Mouse (Mus musculus) MEL (cell line): Measurements from ENCODE around the gene Tmem202. TPM values are rescaled to one million over a fixed set of nuclear protein-coding genes. Genes with fewer than 3 reads are reported as not detected.
A peak's percentile ranks its signal among the peaks of the same experiment; 100 is the strongest.

Experiments
- DNase-seq: peaks from one replicate; pipeline ENCODE4 v3.0.0; 2011; ENCODE audit warnings: low read depth, low spot score
- H3K27ac ChIP-seq: 2 replicates; pipeline ENCODE4 v1.5.1; 2012; ENCODE audit warnings: low read depth, mild to moderate bottlenecking, control low read depth, low read length, moderate library complexity; ENCODE audit not compliant: control insufficient read depth
- H3K27me3 ChIP-seq, 2 experiments: fragments of 150-350 bp in 1 of 2; sonication (generic) in 1 of 2; 2 replicates each; pipeline ENCODE4 v1.6.1; 2012; ENCODE audit warnings: low read length in 2 of 2, mild to moderate bottlenecking in 2 of 2, improper control_type of control experiment in 1 of 2, moderate library complexity in 1 of 2; ENCODE audit not compliant: insufficient read depth in 2 of 2, control insufficient read depth in 1 of 2
- H3K36me3 ChIP-seq, 2 experiments: 2 replicates each; pipeline ENCODE4 v1.6.1; 2012 to 2014; ENCODE audit warnings: low read length in 2 of 2, improper control_type of control experiment in 1 of 2, inconsistent platforms in 1 of 2, mild to moderate bottlenecking in 1 of 2; ENCODE audit not compliant: insufficient read depth in 2 of 2, control insufficient read depth in 1 of 2
- H3K4me1 ChIP-seq, 2 experiments: fragments of 150-350 bp in 1 of 2; sonication (generic) in 1 of 2; 2 replicates each; pipeline ENCODE4 v1.6.1; 2012; ENCODE audit warnings: low read length in 2 of 2, improper control_type of control experiment in 1 of 2, mild to moderate bottlenecking in 1 of 2; ENCODE audit not compliant: insufficient read depth in 2 of 2, control insufficient read depth in 1 of 2
- H3K4me3 ChIP-seq, 2 experiments: fragments of 150-350 bp in 1 of 2; sonication (generic) in 1 of 2; 2 replicates each; pipeline ENCODE4 v1.5.1; 2012; ENCODE audit warnings: low read depth in 2 of 2, low read length in 2 of 2, mild to moderate bottlenecking in 2 of 2, moderate library complexity in 2 of 2, control low read depth in 1 of 2, improper control_type of control experiment in 1 of 2; ENCODE audit not compliant: control insufficient read depth in 1 of 2, insufficient read depth in 1 of 2
- H3K79me2 ChIP-seq: 2 replicates; pipeline ENCODE4 v1.6.1; 2012; ENCODE audit warnings: mild to moderate bottlenecking, low read length, moderate library complexity; ENCODE audit not compliant: control insufficient read depth, poor library complexity, insufficient read depth
- H3K9ac ChIP-seq: 2 replicates; pipeline ENCODE4 v1.6.1; 2012; ENCODE audit warnings: low read depth, mild to moderate bottlenecking, control low read depth, low read length, moderate library complexity; ENCODE audit not compliant: control insufficient read depth, poor library complexity, severe bottlenecking
- H3K9me3 ChIP-seq: fragments of 150-350 bp; sonication (generic); replicated peaks from 2 replicates; pipeline ENCODE4 v1.6.1; 2012; ENCODE audit warnings: mild to moderate bottlenecking, low read length, improper control_type of control experiment, moderate library complexity; ENCODE audit not compliant: insufficient read depth
- BHLHE40 ChIP-seq: IDR thresholded peaks from 2 replicates; pipeline ENCODE4 v1.6.1; 2012; ENCODE audit warnings: low read depth, mild to moderate bottlenecking, inconsistent platforms, low read length, improper control_type of control experiment, borderline replicate concordance
- CHD1 ChIP-seq: IDR thresholded peaks from 2 replicates; pipeline ENCODE4 v1.6.1; 2012; ENCODE audit warnings: low read depth, mild to moderate bottlenecking, inconsistent platforms, low read length, improper control_type of control experiment
- CHD2 ChIP-seq: IDR thresholded peaks from 2 replicates; pipeline ENCODE4 v1.6.1; 2011; ENCODE audit warnings: low read length, improper control_type of control experiment
- CTCF ChIP-seq, 3 experiments: IDR thresholded peaks in 2 of 3; conservative IDR thresholded peaks in 1 of 3; 2 replicates each; pipeline ENCODE4 v1.5.1; 2011 to 2012; ENCODE audit warnings: low read length in 3 of 3, low read depth in 2 of 3, mild to moderate bottlenecking in 2 of 3, improper control_type of control experiment in 1 of 3, inconsistent platforms in 1 of 3, mixed read lengths in 1 of 3, moderate library complexity in 1 of 3; ENCODE audit not compliant: control insufficient read depth in 1 of 3, insufficient read depth in 1 of 3, poor library complexity in 1 of 3, severe bottlenecking in 1 of 3
- ELF1 ChIP-seq: IDR thresholded peaks from 2 replicates; pipeline ENCODE4 v1.6.1; 2014; ENCODE audit warnings: low read depth, mild to moderate bottlenecking, inconsistent platforms, low read length, improper control_type of control experiment, moderate library complexity
- EP300 ChIP-seq, 2 experiments: IDR thresholded peaks; 2 replicates each; pipeline ENCODE4 v1.6.1; 2011; ENCODE audit warnings: improper control_type of control experiment in 2 of 2, low read length in 2 of 2, low read depth in 1 of 2, mild to moderate bottlenecking in 1 of 2
- ETS1 ChIP-seq: IDR thresholded peaks from 2 replicates; pipeline ENCODE4 v1.6.1; 2012; ENCODE audit warnings: low read depth, mild to moderate bottlenecking, inconsistent platforms, low read length, improper control_type of control experiment, moderate library complexity
- GABPA ChIP-seq: IDR thresholded peaks from 2 replicates; pipeline ENCODE4 v1.6.1; 2012; ENCODE audit warnings: low read depth, mild to moderate bottlenecking, inconsistent platforms, low read length, improper control_type of control experiment, moderate library complexity
- GATA1 ChIP-seq: IDR thresholded peaks from 2 replicates; pipeline ENCODE4 v1.6.1; 2011; ENCODE audit warnings: low read depth, low read length, improper control_type of control experiment
- HCFC1 ChIP-seq: IDR thresholded peaks from 2 replicates; pipeline ENCODE4 v1.6.1; 2012; ENCODE audit warnings: low read depth, mild to moderate bottlenecking, inconsistent platforms, low read length, improper control_type of control experiment, moderate library complexity
- JUND ChIP-seq: IDR thresholded peaks from 2 replicates; pipeline ENCODE4 v1.6.1; 2011; ENCODE audit warnings: low read depth, mild to moderate bottlenecking, improper control_type of control experiment, low read length
- KAT2A ChIP-seq: conservative IDR thresholded peaks from 2 replicates; pipeline ENCODE4 v1.6.1; 2012; ENCODE audit warnings: low read depth, low read length, improper control_type of control experiment, inconsistent platforms
- MAFK ChIP-seq: IDR thresholded peaks from 2 replicates; pipeline ENCODE4 v1.6.1; 2011; ENCODE audit warnings: low read depth, mild to moderate bottlenecking, low read length, improper control_type of control experiment, borderline replicate concordance
- MAX ChIP-seq: IDR thresholded peaks from 2 replicates; pipeline ENCODE4 v1.6.1; 2011; ENCODE audit warnings: low read length, improper control_type of control experiment
- MAZ ChIP-seq: IDR thresholded peaks from 2 replicates; pipeline ENCODE4 v1.6.1; 2012; ENCODE audit warnings: low read depth, mild to moderate bottlenecking, inconsistent platforms, low read length, improper control_type of control experiment
- MEF2A ChIP-seq: IDR thresholded peaks from 2 replicates; pipeline ENCODE4 v1.6.1; 2014; ENCODE audit warnings: low read depth, mild to moderate bottlenecking, inconsistent platforms, low read length, improper control_type of control experiment; ENCODE audit not compliant: poor library complexity, insufficient replicate concordance, severe bottlenecking; ENCODE audit errors: extremely low read depth
- MYB ChIP-seq: IDR thresholded peaks from 2 replicates; pipeline ENCODE4 v1.6.1; 2011; ENCODE audit warnings: mild to moderate bottlenecking, low read depth, low read length, improper control_type of control experiment
- MYC ChIP-seq: IDR thresholded peaks from 2 replicates; pipeline ENCODE4 v1.6.1; 2011; ENCODE audit warnings: low read depth, mild to moderate bottlenecking, low read length, improper control_type of control experiment, moderate library complexity
- NELFE ChIP-seq: IDR thresholded peaks from 2 replicates; pipeline ENCODE4 v1.6.1; 2011; ENCODE audit warnings: low read depth, low read length, improper control_type of control experiment
- NRF1 ChIP-seq: IDR thresholded peaks from 2 replicates; pipeline ENCODE4 v1.6.1; 2014; ENCODE audit warnings: low read depth, mild to moderate bottlenecking, inconsistent platforms, low read length, improper control_type of control experiment, moderate library complexity; ENCODE audit not compliant: poor library complexity, insufficient read depth, severe bottlenecking
- POLR2A ChIP-seq, 2 experiments: IDR thresholded peaks; 2 replicates each; pipeline ENCODE4 v1.6.1; 2011 to 2012; ENCODE audit warnings: low read length in 2 of 2, mild to moderate bottlenecking in 2 of 2, control low read depth in 1 of 2, improper control_type of control experiment in 1 of 2, low read depth in 1 of 2, moderate library complexity in 1 of 2; ENCODE audit not compliant: control insufficient read depth in 1 of 2, insufficient read depth in 1 of 2, poor library complexity in 1 of 2
- POLR2AphosphoS2 ChIP-seq: IDR thresholded peaks from 2 replicates; pipeline ENCODE4 v1.6.1; 2011; ENCODE audit warnings: low read length, improper control_type of control experiment
- RAD21 ChIP-seq: IDR thresholded peaks from 2 replicates; pipeline ENCODE4 v1.6.1; 2011; ENCODE audit warnings: mild to moderate bottlenecking, low read depth, low read length, improper control_type of control experiment
- RCOR1 ChIP-seq: IDR thresholded peaks from 2 replicates; pipeline ENCODE4 v1.6.1; 2012; ENCODE audit warnings: low read depth, mild to moderate bottlenecking, inconsistent platforms, low read length, improper control_type of control experiment
- SIN3A ChIP-seq: IDR thresholded peaks from 2 replicates; pipeline ENCODE4 v1.6.1; 2012; ENCODE audit warnings: low read length, improper control_type of control experiment, inconsistent platforms
- SMC3 ChIP-seq: IDR thresholded peaks from 2 replicates; pipeline ENCODE4 v1.6.1; 2011; ENCODE audit warnings: low read depth, low read length, improper control_type of control experiment
- TAL1 ChIP-seq: IDR thresholded peaks from 2 replicates; pipeline ENCODE4 v1.6.1; 2012; ENCODE audit warnings: mild to moderate bottlenecking, inconsistent platforms, low read length, moderate library complexity, mixed read lengths
- TBP ChIP-seq: IDR thresholded peaks from 2 replicates; pipeline ENCODE4 v1.8.0; 2011; ENCODE audit warnings: low read depth, low read length, improper control_type of control experiment
- TCF12 ChIP-seq: IDR thresholded peaks from 2 replicates; pipeline ENCODE4 v1.6.1; 2014; ENCODE audit warnings: low read depth, mild to moderate bottlenecking, inconsistent platforms, low read length, improper control_type of control experiment, moderate library complexity
- UBTF ChIP-seq: IDR thresholded peaks from 2 replicates; pipeline ENCODE4 v1.6.1; 2012; ENCODE audit warnings: low read depth, mild to moderate bottlenecking, inconsistent platforms, low read length, improper control_type of control experiment, moderate library complexity, borderline replicate concordance; ENCODE audit not compliant: insufficient read depth
- USF1 ChIP-seq: IDR thresholded peaks from 2 replicates; pipeline ENCODE4 v1.6.1; 2014; ENCODE audit warnings: low read depth, mild to moderate bottlenecking, inconsistent platforms, low read length, improper control_type of control experiment, moderate library complexity
- ZC3H11A ChIP-seq: IDR thresholded peaks from 2 replicates; pipeline ENCODE4 v1.6.1; 2012; ENCODE audit warnings: low read depth, mild to moderate bottlenecking, inconsistent platforms, low read length, improper control_type of control experiment
- ZKSCAN1 ChIP-seq: IDR thresholded peaks from 2 replicates; pipeline ENCODE4 v1.6.1; 2012; ENCODE audit warnings: low read depth, mild to moderate bottlenecking, inconsistent platforms, low read length, improper control_type of control experiment, moderate library complexity
- ZMIZ1 ChIP-seq: IDR thresholded peaks from 2 replicates; pipeline ENCODE4 v1.6.1; 2012; ENCODE audit warnings: low read depth, mild to moderate bottlenecking, inconsistent platforms, low read length, improper control_type of control experiment, moderate library complexity
- ZNF384 ChIP-seq: IDR thresholded peaks from 2 replicates; pipeline ENCODE4 v1.6.1; 2012; ENCODE audit warnings: low read depth, mild to moderate bottlenecking, inconsistent platforms, low read length, improper control_type of control experiment
- polyA plus RNA-seq, 2 experiments: library from polyadenylated mRNA; stranded (reverse) in 1 of 2; unstranded in 1 of 2; fragments of >175 nt in 1 of 2; fragments of >200 nt in 1 of 2; gene quantifications; 2 replicates each; pipeline versions ENCODE4 v1.2.1 to v1.2.4; 2012; ENCODE audit warnings: low replicate concordance in 2 of 2, low read depth in 1 of 2; ENCODE audit not compliant: insufficient read length in 2 of 2, insufficient read depth in 1 of 2, missing spikeins in 1 of 2
- total RNA-seq: library from RNA; depleted of rRNA; stranded (reverse); fragments of 300-350 nt; gene quantifications from 2 replicates; pipeline ENCODE4 v1.2.3, GENCODE M21; 2012; rRNA removed

Gene Tmem202
- total RNA-seq (0.23 and 0.50 TPM in 2 replicates), polyA plus RNA-seq (not detected)

DNA sequence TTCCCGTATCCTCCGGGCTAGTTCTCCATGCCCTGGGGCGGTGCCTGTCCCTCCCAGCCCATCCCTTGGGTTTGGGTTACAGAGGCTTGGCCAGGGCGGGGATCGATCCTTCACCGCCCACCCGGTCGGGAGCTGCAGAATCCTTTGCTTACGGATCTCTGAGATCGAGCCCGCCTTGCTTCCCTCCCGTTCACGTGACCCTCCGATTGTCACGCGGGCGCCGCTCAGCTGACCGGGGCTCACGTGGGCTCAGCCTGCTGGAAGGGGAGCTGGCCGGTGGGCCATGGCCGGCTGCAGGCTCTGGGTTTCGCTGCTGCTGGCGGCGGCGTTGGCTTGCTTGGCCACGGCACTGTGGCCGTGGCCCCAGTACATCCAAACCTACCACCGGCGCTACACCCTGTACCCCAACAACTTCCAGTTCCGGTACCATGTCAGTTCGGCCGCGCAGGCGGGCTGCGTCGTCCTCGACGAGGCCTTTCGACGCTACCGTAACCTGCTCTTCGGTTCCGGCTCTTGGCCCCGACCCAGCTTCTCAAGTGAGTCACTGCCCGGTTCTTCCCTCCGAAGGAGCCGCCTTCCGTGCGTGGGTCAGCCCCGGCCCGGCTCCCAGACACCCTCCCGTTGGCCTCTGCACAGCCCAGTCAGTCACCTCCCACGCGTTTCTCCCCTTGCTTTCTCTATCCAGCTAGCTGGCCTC lies at the start of gene Tmem202, which contains the start of gene Hexa:
Gene Tmem202 (minus strand): TSS at position 407 of the 697 bp plus-strand sequence.
Gene Hexa (plus strand): TSS at position 100 of the 697 bp plus-strand sequence.
- DNase-seq: peak; percentile 89
- H3K27ac ChIP-seq: peak within 1 kb of the TSS; percentile 70
- peaks cover 0 to 24% of the 10 kb centered on the region in 2 experiments; a peak in 2 of 4 replicates for H3K36me3 ChIP-seq
- TF ChIP-seq SIN3A (peak; percentile 98), POLR2A (IDR thresholded peaks at IDR 0.05; ENCODE audit: control insufficient read depth in 1 of 2, insufficient read depth in 1 of 2, low read depth in 1 of 2, low read length in 2 of 2, poor library complexity in 1 of 2) (peak; percentile 78 to 80), TBP (0 out of 2 replicates have a peak, but pooled peaks have one; percentile 13), ETS1 (peak; percentile 90), GABPA (no peak), NRF1 (peak; percentile 54; the same call in 1 of the 2 replicates), MAZ (peak; percentile 74), MEF2A (no peak), ZC3H11A (no peak), RCOR1 (peak; percentile 7; the same call in 1 of the 2 replicates), HCFC1 (peak; percentile 81), RAD21 (no peak), MAX (peak; percentile 96), BHLHE40 (peak; percentile 96), ZNF384 (no peak), EP300 (IDR thresholded peaks at IDR 0.05; ENCODE audit: low read depth in 1 of 2, low read length in 2 of 2) (peak in 1 of 2 experiments; percentile 33; a peak in 1 of 4 replicates), MYC (peak; percentile 82), ELF1 (peak; percentile 62), MAFK (no peak), UBTF (no peak), CTCF (IDR thresholded peaks at IDR 0.05 in 2 of 3, conservative IDR thresholded peaks at IDR 0.05 in 1 of 3; ENCODE audit: control insufficient read depth in 1 of 3, insufficient read depth in 1 of 3, low read depth in 2 of 3, low read length in 3 of 3, poor library complexity in 1 of 3, severe bottlenecking in 1 of 3) (no peak), USF1 (peak; percentile 100), CHD2 (no peak), KAT2A (no peak; the same call in 1 of the 2 replicates), SMC3 (no peak), ZMIZ1 (peak; percentile 73; the same call in 1 of the 2 replicates), TAL1 (no peak), MYB (no peak), TCF12 (peak; percentile 42; the same call in 1 of the 2 replicates), NELFE (peak; percentile 84), POLR2AphosphoS2 (peak; percentile 69; the same call in 1 of the 2 replicates), CHD1 (no peak), JUND (no peak), GATA1 (no peak), ZKSCAN1 (no peak)

More for the DNA sequence above, at the start of gene Tmem202, which contains the start of gene Hexa:
- peaks cover 10 to 39% of the 10 kb centered on the region in 2 experiments for H3K4me1 ChIP-seq
- peak within 1 kb of the TSS; percentile 84 for H3K9ac ChIP-seq
- no peaks in the 10 kb centered on the region for H3K27me3 ChIP-seq
- no peaks in the 10 kb centered on the region for H3K9me3 ChIP-seq
- peak within 1 kb of the TSS; percentile 65 to 75 for H3K4me3 ChIP-seq
- peaks cover 28% of the 10 kb centered on the region for H3K79me2 ChIP-seq
